Comparison of ENCODE assay signal across 25 mouse cellular contexts in the genomic region with DNA sequence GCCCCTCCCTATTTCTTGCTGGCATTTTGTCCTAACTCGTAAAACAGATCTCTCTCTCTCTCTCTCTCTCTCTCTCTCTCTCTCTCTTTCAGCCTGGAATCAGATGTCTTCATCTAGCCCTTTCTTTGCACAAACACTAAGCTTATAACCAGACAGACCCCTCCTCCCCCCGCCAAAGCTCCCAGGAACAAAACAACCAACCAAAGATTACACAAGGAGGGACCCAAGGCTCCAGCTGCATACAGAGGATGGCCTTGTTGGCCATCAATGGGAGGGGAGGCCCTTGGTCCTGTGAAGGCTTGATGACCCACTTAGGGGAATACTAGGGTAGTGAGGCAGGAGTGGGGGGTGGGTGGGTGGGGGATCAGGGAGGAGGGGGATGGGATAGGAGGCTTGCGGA. TPM values are rescaled to one million over a fixed set of nuclear protein-coding genes. Genes with fewer than 3 reads are reported as not detected.
"Had no signal": no experiment of that assay in that cellular context is flagged by ENCODE, and none has a peak within 500 bp of the region (broad histone marks: within the 10 kb centered on the region; RNA-seq: fewer than 3 reads in every experiment).

No protein-coding gene starts in this region.

- H3K36me3 ChIP-seq: heart, embryonic 10.5 days; heart, embryonic 12.5 days; hindbrain, embryonic 10.5 days; hindbrain, embryonic 13.5 days; hindbrain, embryonic 15.5 days; intestine, embryonic 15.5 days; limb, embryonic 10.5 days; limb, embryonic 12.5 days had no signal

- H3K27ac ChIP-seq: gastrocnemius, adult 2 months; heart, embryonic 10.5 days; hindbrain, embryonic 10.5 days; hindbrain, embryonic 13.5 days; hindbrain, embryonic 15.5 days; intestine, embryonic 15.5 days; layer of hippocampus, adult 2 months; left cerebral cortex, adult 2 months; limb, embryonic 10.5 days; limb, embryonic 12.5 days had no signal

- ATAC-seq: inflammation-experienced regulatory T-cells, adult 6 months; intestine, embryonic 15.5 days; intestine, postnatal 0 days had no signal

- H3K4me2 ChIP-seq: heart, embryonic 12.5 days; hindbrain, embryonic 13.5 days; hindbrain, embryonic 15.5 days; intestine, embryonic 15.5 days; limb, embryonic 12.5 days had no signal

- DNase-seq: gastrocnemius, adult 2 months; gastrocnemius, postnatal 10 days; gastrocnemius, postnatal 25 days; heart, adult 18-20 months; heart, postnatal 10 days; heart, postnatal 4 days; kidney, adult 18-20 months; kidney, adult 8-10 months; kidney, postnatal 10 days; kidney, postnatal 25 days; kidney, postnatal 4 days; liver had no signal

- H3K27me3 ChIP-seq: heart, embryonic 12.5 days; hindbrain, embryonic 13.5 days; hindbrain, embryonic 15.5 days; intestine, embryonic 15.5 days; limb, embryonic 12.5 days had no signal

- H3K4me3 ChIP-seq: gastrocnemius, adult 2 months; heart, embryonic 10.5 days; heart, embryonic 12.5 days; hindbrain, embryonic 10.5 days; hindbrain, embryonic 13.5 days; hindbrain, embryonic 15.5 days; intestine, embryonic 15.5 days; layer of hippocampus, adult 2 months; left cerebral cortex, adult 2 months; limb, embryonic 10.5 days; limb, embryonic 12.5 days had no signal

- H3K9me3 ChIP-seq: heart, embryonic 10.5 days; hindbrain, embryonic 10.5 days; hindbrain, embryonic 13.5 days; hindbrain, embryonic 15.5 days; intestine, embryonic 15.5 days; limb, embryonic 10.5 days; limb, embryonic 12.5 days had no signal

- H3K4me1 ChIP-seq: heart, embryonic 10.5 days; heart, embryonic 12.5 days; hindbrain, embryonic 10.5 days; hindbrain, embryonic 13.5 days; hindbrain, embryonic 15.5 days; intestine, embryonic 15.5 days; limb, embryonic 10.5 days; limb, embryonic 12.5 days had no signal

- H3K9ac ChIP-seq: heart, embryonic 12.5 days; hindbrain, embryonic 13.5 days; hindbrain, embryonic 15.5 days; intestine, embryonic 15.5 days; limb, embryonic 12.5 days had no signal

RNA-seq across cellular contexts. Expression of gene Slc38a11, which starts 52.6 kb away (rescaled TPM):
- polyA plus RNA-seq: heart, embryonic 10.5 days; heart, embryonic 12.5 days; heart, embryonic 14.5 days; limb, embryonic 10.5 days had no signal
